Mouse (Mus musculus) adrenal gland, adult 8-10 months (tissue): Measurements from ENCODE around the gene Sult6b2. TPM values are rescaled to one million over a fixed set of nuclear protein-coding genes. Genes with fewer than 3 reads are reported as not detected.

ENCODE experiments used
- DNase-seq: peaks from one replicate; pipeline ENCODE4 v3.0.0; 2022
- total RNA-seq, 4 experiments: library from RNA; stranded (reverse); gene quantifications; 2 replicates each; pipeline ENCODE4 v1.2.4; 2022

Sult6b2 gene
- total RNA-seq = not detected

DNA sequence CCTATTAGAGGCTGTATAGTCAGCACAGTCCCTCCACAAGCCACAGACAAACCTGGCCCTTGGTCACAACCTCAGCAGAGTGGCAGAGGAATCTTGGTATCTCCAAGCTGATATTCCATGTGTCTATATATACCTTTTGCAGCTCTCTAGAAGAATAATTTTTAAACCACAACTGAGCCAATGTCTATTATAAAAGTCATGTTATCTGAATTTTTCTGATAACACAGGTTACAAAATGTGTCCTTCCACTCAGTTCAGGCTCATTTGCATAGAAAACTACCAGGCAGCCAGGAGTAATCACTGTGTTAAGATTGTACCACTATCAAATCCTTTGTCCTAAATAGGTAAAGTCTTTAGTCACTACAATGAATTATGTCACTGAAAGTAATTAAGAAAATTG lies at the start of gene Sult6b2:
TSS of gene Sult6b2 (minus strand) at position 101 of the 400 bp plus-strand sequence.
- DNase-seq = no peak

DNA sequence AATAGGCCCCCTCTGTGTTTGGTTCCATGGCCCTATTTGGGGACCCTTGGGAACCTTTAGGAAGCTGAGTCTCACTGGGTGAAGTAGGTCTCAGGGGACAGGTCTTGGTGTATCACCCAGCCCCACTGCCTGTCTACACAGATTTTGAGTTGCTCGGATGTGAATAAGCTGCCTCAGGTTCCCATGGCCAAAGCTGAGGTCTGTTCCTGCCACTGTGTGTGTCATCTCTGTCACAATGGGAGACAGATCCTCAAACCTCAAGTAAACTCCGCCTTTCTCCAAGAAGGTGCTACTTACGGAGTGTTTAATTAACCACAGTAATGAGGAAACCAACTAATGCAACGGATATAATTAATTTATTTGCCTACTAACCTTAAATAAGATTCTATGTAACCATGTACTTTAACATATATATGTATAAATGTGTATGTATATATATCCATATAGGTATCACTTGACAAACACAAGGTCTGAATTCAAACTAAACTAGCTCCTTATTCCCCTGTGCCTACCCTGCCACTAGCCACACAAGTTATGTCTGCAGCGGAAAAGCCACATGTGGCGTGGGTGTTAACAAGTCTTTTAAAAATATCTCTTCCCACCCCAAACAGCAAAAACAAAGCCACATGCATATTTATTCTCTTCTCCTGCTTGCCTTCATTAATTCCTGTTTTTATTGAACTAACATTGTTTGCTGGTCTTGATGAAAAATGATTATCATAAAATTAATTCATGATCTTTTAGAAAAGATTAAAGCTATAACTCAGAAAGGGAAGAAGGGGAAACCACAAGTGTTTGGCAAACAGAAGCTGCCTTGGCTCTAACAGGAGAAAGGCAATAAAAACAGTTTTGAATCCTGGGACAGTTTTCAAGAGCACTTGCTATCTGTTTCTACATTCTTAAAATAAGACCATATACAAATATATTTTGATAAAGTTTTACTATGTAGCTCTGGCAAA lies 48.4 kb upstream of the Sult6b2 start:
- no peak for DNase-seq

DNA sequence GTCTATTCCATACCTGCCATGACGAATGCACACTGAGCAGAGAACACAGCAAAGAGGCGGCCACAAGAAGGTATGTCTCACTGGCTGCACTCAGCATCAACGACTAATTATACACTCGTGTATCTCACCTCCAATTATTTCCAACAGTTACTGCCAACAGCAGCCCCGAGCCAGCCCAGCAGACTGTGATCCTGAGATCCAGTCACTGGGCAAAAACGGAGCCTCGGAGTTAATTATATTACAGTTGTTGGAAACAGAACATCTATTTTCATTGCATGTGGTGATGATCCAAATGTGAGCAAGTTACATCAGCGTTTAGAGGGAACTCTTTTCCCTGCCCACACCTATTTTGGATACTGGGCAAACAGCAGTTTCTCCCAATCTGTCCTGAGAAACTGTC lies 46.1 kb upstream of the Sult6b2 start:
- DNase-seq = no peak

DNA sequence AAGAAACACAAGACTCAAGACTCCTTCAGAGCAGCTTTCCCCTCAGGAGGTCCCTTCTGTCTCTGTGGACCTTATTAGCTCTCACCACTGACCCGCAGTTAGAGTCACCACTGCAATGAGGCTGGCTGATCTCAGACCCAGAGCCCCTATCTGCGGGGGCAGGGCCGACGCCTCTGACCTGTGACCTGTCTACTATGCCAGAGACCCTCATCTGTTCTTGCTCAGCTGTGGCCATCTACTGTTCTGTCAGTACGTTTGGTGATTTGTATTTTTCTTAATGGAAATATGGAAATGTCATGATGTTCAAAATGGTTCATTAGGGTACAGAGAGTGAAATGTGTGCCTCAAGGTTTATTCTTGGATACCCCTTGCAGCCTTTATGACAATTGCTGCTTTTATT lies 45.0 kb upstream of the Sult6b2 start:
- DNase-seq = no peak

DNA sequence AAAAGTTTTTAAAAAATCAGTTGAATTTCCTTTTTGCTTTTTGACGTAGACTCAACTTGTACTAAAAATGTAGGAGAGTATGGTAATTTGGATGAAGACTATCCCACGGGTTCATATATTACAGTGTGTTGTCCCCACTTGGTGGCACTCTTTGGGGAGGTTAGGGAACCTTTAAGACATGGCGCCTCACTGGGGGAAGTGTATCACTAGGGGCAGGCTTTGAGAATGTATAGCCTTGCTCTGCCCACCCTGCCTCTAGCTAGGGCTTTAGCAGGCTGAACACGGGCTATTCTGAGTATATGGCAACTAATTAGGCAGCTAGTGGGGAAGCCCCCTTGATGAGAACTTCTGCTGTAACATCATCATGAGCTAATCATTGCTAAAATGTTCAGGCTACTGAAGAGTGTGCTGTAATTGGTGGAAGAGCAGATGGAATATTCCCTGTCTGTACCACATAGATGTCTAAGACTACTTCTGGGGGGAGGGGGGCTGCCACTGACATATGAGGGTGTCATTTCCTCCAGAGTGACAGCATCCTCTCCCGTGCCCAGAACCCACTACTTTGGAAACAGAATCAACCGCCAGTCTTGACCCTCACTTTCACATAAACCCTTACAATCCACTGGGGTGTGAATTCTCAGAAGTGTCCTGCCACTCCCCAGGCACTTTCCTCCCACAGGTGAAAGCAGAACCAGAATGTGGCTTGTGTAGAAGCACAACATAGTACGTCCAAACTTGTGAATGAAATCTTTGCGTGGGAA lies 43.8 kb upstream of the Sult6b2 start:
- DNase-seq = no peak

GRCm38 (mm10) chr6:142846855-142847254 lies 42.6 kb upstream of the Sult6b2 start:
- DNase-seq = no peak

DNA sequence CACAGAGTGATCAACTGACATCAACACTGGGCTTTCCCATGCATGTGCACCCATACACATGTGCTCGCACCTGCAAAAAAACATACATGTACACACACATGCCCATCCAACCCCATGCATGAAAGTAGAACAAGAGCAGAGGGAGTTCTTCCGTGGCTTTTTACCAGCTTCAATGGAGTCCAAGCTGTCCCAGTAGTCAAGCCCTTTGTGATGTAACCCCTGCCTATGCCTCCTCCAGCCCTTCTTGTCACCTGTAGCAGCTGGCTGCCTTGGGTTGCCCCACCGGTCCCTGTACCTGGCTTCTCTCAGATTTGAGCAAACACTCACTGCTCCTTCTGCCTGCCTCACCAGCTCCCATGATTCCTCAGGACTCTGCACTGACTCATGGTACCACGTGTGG lies 40.8 kb upstream of the Sult6b2 start:
- DNase-seq = no peak

GRCm38 (mm10) chr6:142844061-142844460 lies 39.8 kb upstream of the Sult6b2 start:
- DNase-seq = no peak

GRCm38 (mm10) chr6:142838501-142838900 lies 34.2 kb upstream of the Sult6b2 start:
- no peak for DNase-seq

GRCm38 (mm10) chr6:142837326-142837725 lies 33.0 kb upstream of the Sult6b2 start:
- DNase-seq = no peak

DNA sequence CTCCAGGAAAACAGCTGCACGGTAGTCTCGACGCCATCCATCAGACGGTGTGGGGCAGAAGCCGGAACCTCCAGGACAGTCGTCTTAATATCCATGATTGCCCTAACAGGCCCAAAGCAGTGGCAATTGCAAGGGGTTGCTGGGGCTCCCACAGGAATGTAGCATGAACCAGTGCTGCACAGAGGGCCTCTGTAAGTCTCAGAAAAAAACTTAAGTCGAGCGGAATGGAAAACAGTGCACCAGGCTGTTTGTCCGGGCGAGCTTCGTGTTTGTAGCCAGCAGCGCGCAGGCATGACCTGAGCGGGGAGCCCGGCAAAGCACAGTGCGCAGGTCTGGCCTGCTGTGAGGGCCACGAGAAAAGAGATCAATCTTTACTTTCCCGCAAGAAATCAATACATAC lies 31.4 kb upstream of the Sult6b2 start:
- no peak for DNase-seq

- DNase-seq = no peak
Measured at GRCm38 (mm10) chr6:142834911-142835310, 30.6 kb upstream of the Sult6b2 start.

GRCm38 (mm10) chr6:142831706-142832105 lies 27.4 kb upstream of the Sult6b2 start:
- DNase-seq = no peak

- DNase-seq = no peak
Measured at GRCm38 (mm10) chr6:142831243-142831642, 26.9 kb upstream of the Sult6b2 start.

DNA sequence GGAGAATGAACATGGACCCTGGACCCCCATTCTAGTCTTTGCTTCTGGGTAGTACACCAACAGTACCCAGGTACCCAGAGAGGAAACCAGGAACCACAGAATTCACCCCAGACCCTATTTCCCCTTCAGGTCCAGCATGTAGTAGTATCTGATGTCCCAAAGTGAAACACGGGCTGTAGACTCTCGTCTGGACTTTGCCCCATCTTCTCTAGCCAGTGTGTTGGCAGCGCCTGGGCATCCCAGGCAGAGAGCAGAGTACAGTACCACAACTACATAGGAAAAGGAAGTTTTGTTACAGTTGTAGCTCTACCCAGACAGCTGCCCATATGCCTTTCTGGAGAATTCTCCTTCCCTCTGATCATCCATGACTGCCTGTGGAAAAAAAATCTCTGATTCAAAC lies 25.9 kb upstream of the Sult6b2 start:
- no peak for DNase-seq

- no peak for DNase-seq
Measured at GRCm38 (mm10) chr6:142825449-142825848, 21.1 kb upstream of the Sult6b2 start.

DNA sequence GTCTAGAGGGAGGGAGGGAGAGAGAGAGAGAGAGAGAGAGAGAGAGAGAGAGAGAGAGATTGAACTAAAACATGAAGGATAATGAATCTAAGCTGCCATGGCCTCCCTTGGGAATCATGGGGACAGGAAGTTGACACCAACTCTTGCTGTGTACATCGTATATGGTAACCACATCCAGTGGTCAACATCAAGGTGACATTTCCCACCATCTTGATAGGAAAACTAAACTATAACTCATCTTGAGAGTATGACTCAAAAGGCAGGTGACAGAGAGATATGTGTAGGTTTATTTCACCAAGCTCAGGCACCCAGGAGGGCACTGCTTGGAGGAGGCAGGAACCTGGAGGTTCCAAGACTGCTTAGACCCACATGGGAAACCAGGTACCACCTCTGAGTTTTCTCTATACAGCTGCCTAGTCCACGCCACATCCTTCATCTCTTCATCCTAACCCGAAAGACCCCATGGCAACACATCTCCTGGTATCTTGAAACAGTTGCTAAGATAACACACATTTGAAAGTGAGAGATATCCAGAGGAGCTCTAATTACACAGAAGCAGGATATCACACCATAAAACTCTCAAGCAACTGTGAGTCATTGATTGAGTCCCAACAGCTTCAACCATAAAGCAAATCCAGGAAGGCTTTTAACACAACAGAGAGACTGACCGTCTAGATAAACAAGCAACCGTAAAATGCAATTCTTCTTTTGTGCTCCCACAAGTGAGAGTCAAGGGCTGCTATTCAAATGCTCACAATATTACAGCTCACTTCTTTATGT lies 18.9 kb upstream of the Sult6b2 start:
- DNase-seq = no peak

DNA sequence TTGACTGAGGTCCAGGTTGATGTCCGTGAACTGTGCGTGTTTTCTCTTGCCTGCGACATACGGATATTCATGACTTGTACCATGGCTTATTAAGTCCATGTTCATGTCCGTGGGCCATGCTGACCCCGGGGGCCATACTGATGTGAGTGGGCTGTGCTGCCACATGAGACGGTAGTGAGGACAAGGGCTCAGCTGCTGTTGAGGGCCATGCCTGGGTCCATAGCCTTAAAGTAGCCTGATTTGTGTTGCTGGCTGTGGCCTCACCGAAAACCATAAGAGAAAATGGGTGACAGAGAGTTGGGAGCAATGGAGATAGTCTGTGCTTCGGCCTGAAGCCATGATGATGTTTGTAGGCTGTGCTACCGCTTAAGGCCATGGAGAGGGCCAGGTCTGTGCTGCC lies 14.0 kb upstream of the Sult6b2 start:
- DNase-seq = no peak

DNA sequence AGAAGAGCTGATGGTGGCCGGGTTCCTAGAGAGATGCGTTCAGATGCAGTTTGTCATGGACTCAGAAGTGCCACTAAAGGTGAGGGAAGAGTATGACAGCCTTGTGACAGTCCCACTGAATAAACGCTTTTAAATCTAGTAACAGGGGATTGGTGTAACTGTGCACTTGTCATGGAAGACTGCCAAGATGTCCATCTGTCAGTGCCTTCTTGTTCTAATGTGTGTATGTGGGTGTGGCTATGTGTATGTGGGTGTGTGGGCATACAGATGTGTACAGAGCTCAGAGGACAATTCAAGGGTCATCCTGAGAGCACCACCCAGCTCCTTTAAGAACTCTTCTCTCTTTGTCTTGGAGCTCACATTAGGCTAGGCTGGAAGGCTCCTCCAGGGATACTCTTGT lies 11.2 kb upstream of the Sult6b2 start:
- DNase-seq = no peak

DNA sequence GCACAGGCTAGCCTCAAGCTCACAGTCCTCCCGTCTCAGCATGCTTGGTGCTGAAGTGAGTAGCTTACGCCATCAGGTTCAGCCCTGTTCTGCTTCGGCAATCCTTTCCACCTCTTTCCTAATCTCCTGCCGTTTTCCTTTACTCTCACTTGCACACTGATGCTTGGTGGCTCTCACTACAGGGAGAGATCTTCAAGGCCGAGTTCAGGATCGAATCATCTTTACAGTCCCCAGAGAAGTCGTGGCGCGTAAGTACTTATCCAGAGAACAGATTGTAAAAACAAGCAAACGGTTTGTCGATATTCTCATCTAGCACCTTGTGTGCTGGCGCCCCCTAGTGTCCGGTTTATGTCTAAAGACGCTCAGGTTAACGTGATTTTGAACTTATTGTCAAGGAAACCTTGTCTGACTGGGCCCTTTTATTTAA lies 10.2 kb upstream of the Sult6b2 start:
- peak; percentile 46 for DNase-seq

- no peak for DNase-seq
Measured at GRCm38 (mm10) chr6:142814011-142814410, 9.7 kb upstream of the Sult6b2 start.

DNA sequence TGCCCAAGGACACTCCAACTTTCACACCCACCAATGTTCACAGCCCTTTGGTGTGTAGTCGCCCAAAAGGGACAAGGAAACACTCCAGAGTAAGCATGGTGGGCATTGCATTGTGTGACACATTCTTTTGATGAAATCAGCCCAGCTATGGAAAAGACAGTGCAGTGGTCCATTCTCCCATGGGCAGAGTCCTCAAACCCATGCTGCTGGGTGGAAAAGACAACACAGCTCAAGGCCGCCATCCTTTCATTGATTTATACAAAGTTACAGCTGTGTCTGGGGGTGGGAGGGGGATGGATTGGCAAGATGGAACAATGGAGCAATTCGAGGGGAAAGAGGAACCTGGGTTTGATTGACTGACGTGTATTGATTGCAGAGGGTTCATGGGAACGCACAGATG lies 8.7 kb upstream of the Sult6b2 start:
- DNase-seq = no peak

GRCm38 (mm10) chr6:142810239-142810638 lies 5.9 kb upstream of the Sult6b2 start:
- no peak for DNase-seq
